Mouse (Mus musculus) olfactory bulb, adult 2 months (tissue): ENCODE data around the gene Paxx. TPM values are rescaled to one million over a fixed set of nuclear protein-coding genes. Genes with fewer than 3 reads are reported as not detected.

Source experiments
- H3K27ac ChIP-seq: fragments of 200-500 bp; 2 replicates; pipeline ENCODE4 v1.5.1; 2012; ENCODE audit warnings: low read depth, low read length; ENCODE audit not compliant: insufficient read depth
- H3K4me1 ChIP-seq: fragments of 200-500 bp; 2 replicates; pipeline ENCODE4 v1.6.1; 2012; ENCODE audit warnings: low read length; ENCODE audit not compliant: control insufficient read depth, insufficient read depth
- H3K4me3 ChIP-seq: fragments of 200-500 bp; 2 replicates; pipeline ENCODE4 v1.5.1; 2012; ENCODE audit warnings: mild to moderate bottlenecking, low read depth, low read length, moderate library complexity; ENCODE audit not compliant: insufficient read depth
- CTCF ChIP-seq: fragments of 200-500 bp; IDR thresholded peaks from 2 replicates; pipeline ENCODE4 v1.5.1; 2012; ENCODE audit warnings: low read depth, mild to moderate bottlenecking, low read length, moderate library complexity; ENCODE audit not compliant: insufficient read depth
- POLR2A ChIP-seq: fragments of 200-500 bp; IDR thresholded peaks from 2 replicates; pipeline ENCODE4 v1.6.1; 2012; ENCODE audit warnings: mild to moderate bottlenecking, low read depth, low read length, moderate library complexity; ENCODE audit not compliant: insufficient read depth
- WGBS: fragments of 180-500 bp; shearing (Covaris S2); methylation state at CpG from one replicate; pipeline ENCODE4 v1.1.7; 2018; 5-methylcytosine and 5-hydroxymethylcytosine counted together
- polyA plus RNA-seq: library from polyadenylated mRNA; stranded (reverse); fragments of >200 nt; gene quantifications from 2 replicates; pipeline ENCODE4 v1.2.4, GENCODE M21; 2012; ENCODE audit warnings: low replicate concordance; ENCODE audit not compliant: missing spikeins, insufficient read depth, insufficient read length

Paxx gene
- polyA plus RNA-seq, 1 experiment: not detected

DNA sequence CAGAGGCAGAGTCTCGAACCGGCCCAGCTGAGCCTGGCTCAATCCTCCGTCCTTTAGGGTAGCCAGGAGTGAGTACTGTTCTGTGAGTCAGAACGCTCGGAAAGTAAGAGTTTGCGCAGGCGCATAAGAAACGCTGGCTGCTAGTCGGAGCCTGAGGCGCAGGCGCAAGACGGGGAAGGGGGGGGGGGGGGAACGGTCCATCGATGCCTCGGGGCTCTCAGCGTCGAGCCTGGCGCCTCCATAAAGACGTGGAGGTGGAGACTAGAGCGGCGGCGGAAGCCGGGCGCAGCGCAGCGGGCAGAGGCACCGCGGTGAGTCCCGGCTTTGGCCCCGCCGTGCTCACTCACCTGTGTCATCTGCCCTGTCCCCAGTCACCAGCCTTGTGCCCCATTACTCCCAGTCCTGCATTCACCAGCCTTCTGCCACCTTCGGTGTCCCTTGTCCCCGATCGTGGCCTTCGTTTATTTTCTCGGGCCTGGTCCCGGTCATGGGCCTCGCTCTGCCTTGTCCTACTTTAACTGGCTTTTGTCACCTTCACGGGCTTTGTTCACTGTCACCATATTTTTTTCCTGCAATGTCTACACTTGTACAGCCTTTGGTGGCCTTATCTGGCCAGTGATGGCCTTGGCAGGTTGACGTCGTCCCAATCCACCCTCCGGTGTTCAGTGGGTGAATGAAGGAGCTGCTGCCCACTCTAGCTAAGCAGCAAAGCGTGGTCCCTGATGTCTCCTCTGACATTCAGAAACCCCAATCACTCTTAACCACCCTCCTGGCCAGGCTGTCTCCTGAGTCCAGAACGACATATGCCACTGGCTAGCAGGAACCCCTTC lies 39.9 kb upstream of the Paxx start, which contains the start of gene Fbxw5:
TSS of gene Fbxw5 (plus strand) at position 175 of the 830 bp plus-strand sequence.
- no peak for TF ChIP-seq CTCF
- peak; percentile 82 for TF ChIP-seq POLR2A
- peak within 1 kb of the TSS; percentile 79 for H3K27ac ChIP-seq
- H3K4me1 ChIP-seq: peaks cover 20% of the 10 kb centered on the region
- H3K4me3 ChIP-seq: peak within 1 kb of the TSS; percentile 94
- WGBS: under 1% methylated on average over 43 of the region's 44 CpGs

- no peak for TF ChIP-seq CTCF
- no peak for TF ChIP-seq POLR2A
- H3K27ac ChIP-seq: peak overlapping the region; percentile 79; the same call in 1 of the 2 replicates
- WGBS: 65% methylated on average over 6 of the region's 6 CpGs
- H3K4me1 ChIP-seq: peaks cover 20% of the 10 kb centered on the region
- peak overlapping the region; percentile 38 for H3K4me3 ChIP-seq
Observed at GRCm38 (mm10) chr2:25500071-25500575, 39.2 kb upstream of the Paxx start.

- peaks cover 20% of the 10 kb centered on the region for H3K4me1 ChIP-seq
- H3K27ac ChIP-seq: no peak overlapping the region
- no peak overlapping the region for H3K4me3 ChIP-seq
- TF ChIP-seq CTCF (no peak), POLR2A (no peak)
- WGBS: 79% methylated on average over 15 of the region's 15 CpGs
Observed at GRCm38 (mm10) chr2:25498622-25499478, 38.0 kb upstream of the Paxx start.

GRCm38 (mm10) chr2:25497846-25498575 lies 37.1 kb upstream of the Paxx start:
- Histone ChIP-seq H3K27ac (peak overlapping the region; percentile 25; the same call in 1 of the 2 replicates), H3K4me1 (peaks cover 20% of the 10 kb centered on the region), H3K4me3 (no peak overlapping the region)
- TF ChIP-seq CTCF (no peak), POLR2A (no peak)
- 50% methylated on average over 6 of the region's 6 CpGs for WGBS

DNA sequence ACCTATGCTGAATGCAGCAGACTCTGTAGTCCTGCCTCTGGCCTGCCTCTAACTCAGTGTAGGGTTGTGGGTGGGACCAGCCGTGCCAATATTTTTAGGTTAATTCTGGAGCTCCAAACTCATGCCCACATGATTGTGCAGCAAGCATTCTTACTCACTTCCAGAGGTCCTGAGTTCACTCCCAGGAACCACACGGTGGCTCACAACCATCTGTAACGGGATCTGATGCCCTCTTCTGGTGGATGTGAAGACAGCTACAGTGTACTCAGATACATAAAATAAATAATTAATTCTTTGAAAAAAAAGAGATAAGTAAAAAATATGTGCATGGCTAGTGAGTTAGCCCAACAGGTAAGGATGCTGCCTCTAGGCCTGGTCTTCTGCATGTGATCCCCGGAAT lies 35.6 kb upstream of the Paxx start:
- WGBS: 33% methylated on average over 4 of the region's 4 CpGs
- no peak for TF ChIP-seq CTCF
- no peak for TF ChIP-seq POLR2A
- Histone ChIP-seq H3K27ac (no peak overlapping the region), H3K4me3 (no peak overlapping the region), H3K4me1 (peaks cover 7% of the 10 kb centered on the region)

DNA sequence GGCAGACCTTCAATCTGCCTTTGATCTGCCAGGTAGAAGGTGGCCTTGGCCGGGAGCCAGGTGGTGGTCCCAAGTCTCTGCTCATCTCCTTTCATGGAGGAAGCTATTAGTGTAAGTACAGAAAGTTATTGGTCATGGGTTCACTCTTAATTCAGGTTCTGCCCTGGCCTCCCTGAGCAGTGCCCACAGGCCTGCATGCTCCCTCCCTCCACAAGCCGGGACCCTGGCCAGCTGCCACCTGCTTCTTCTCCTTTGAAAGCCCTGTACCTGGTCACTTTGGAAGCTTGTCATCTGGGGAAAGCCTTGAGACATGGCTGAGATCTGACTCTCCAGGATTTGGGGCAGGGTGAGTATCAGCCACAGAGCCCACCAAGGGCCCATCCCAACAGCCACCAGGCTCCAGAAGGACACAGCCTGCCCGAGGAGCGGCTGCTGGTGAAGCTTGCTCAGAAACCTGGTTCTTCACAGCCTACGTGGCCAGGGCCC lies 32.6 kb upstream of the Paxx start, which contains the start of gene Lcn12:
TSS of gene Lcn12 (minus strand) at position 436 of the 486 bp plus-strand sequence.
- Histone ChIP-seq H3K4me1 (0 out of 2 replicates have a peak, but pooled peaks cover 3% of the 10 kb centered on the region), H3K27ac (no peak within 1 kb of the TSS), H3K4me3 (no peak within 1 kb of the TSS)
- TF ChIP-seq POLR2A: no peak
- no peak for TF ChIP-seq CTCF
- WGBS: 87% methylated on average over 5 of the region's 5 CpGs

- TF ChIP-seq CTCF: no peak
- TF ChIP-seq POLR2A: no peak
- 90% methylated on average over 5 of the region's 5 CpGs for WGBS
- no peak overlapping the region for H3K27ac ChIP-seq
- no peak overlapping the region for H3K4me3 ChIP-seq
- H3K4me1 ChIP-seq: 0 out of 2 replicates have a peak, but pooled peaks cover 3% of the 10 kb centered on the region
Observed at GRCm38 (mm10) chr2:25492988-25493387, 32.1 kb upstream of the Paxx start.

DNA sequence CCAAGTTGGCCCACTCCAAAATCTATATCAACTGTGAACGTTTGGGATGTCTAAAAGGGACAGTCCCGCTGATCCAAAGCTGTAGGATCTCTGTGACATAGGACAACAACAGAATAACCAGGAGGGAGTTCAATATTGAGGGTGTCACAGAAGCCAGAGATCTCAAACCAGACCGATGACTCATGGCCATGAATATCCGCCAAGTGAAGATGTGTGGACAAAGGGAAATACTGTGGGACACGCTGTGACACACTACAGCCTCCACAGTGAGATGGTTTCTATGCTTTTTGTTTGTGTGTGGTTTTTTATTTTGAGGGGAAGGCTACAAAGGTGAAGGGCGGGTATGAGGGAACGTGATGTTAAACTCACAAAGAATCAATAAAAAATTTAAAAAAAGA lies 27.8 kb upstream of the Paxx start:
- Histone ChIP-seq H3K4me3 (no peak overlapping the region), H3K27ac (no peak overlapping the region), H3K4me1 (0 out of 2 replicates have a peak, but pooled peaks cover 4% of the 10 kb centered on the region)
- TF ChIP-seq CTCF (no peak), POLR2A (no peak)
- 77% methylated on average over 7 of the region's 7 CpGs for WGBS
